Mouse (Mus musculus) embryonic fibroblast, embryonic 13.5 days (primary cell): ENCODE results near the gene Kcnma1.

Experiments
- CTCF ChIP-seq: IDR thresholded peaks from 2 replicates; pipeline ENCODE4 v1.5.1; 2011; ENCODE audit warnings: mild to moderate bottlenecking, control low read depth, low read length, moderate library complexity, borderline replicate concordance; ENCODE audit not compliant: insufficient read depth
- POLR2A ChIP-seq: IDR thresholded peaks from 2 replicates; pipeline ENCODE4 v1.6.1; 2011; ENCODE audit warnings: low read depth, mild to moderate bottlenecking, control low read depth, low read length, moderate library complexity

DNA sequence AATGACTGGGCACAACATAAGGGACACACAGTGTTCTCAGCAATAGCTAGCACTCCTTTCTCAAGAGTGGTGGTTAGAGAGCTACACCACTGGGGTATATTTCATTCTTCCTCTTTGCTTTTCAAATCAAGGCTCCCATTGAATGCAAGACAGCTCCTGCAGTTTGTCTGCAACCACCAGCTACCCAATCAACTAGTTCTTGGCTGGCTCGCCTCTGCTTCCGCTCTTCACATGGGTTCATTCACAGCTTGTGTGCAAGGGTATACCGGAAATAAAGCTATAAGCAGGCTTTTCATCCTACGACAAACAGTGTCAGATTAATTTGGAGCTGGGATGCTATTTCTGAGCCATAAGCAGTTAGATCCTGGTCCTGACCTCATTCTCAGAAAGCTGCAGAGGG, 362.6 kb downstream of the Kcnma1 start:
- no peak for TF ChIP-seq POLR2A
- no peak for TF ChIP-seq CTCF
